ENCODE assay signal across 29 mouse cellular contexts in the genomic region with DNA sequence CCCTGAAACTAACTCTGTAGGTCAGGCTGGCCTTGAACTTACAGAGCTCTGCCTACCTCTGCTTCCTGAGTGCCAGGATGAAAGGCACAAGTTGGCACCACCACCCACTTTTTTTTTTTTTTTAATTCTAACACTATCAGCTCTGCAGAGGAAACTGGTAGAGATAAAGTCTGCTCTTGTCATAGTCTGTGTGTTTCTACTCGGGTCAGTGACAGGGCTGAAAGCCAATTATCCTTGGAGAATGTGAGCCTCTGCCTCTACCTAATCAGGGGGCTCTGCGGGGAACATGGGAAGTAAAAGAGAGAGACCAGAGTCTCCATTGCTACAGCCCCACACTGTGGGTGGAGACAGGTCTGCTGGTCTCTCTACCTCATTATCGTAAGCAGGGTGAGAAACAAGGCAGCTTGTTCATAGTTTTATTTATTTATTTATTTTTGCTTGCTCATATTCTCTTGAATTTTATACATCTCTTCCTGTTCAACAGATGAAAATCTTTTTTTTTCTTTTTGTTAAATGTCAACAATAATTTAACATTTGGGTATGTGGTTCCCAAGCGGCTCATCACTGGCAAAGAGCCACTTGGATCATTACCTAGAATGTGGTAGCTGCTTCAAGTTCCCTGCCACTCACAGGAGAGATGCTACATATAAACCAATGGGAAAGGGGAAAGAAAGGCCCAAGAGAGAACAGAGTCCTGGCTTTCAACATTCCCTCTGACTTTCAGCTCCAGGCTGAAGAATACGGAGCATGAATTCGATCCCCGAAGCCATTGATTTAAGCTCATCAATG. TPM values are rescaled to one million over a fixed set of nuclear protein-coding genes. Genes with fewer than 3 reads are reported as not detected.
DNase-seq lines count a peak whose midpoint lies in the region; ATAC-seq lines count a peak whose summit lies in the region.
"Had no signal": no experiment of that assay in that cellular context is flagged by ENCODE, and none has a peak within 500 bp of the region (broad histone marks: within the 10 kb centered on the region; RNA-seq: fewer than 3 reads in every experiment).

No protein-coding gene starts in this region.

- H3K36me3 ChIP-seq in embryonic facial prominence, embryonic 14.5 days (ENCODE audit: control insufficient read depth, insufficient read depth, low read length), result no peaks in the 10 kb centered on the region
- H3K36me3 ChIP-seq in embryonic facial prominence, embryonic 10.5 days (replicated peaks), result no peaks in the 10 kb centered on the region
- no peaks in the 10 kb centered on the region for H3K36me3 ChIP-seq in heart, embryonic 16.5 days (ENCODE audit: control insufficient read depth, insufficient read depth)
- H3K36me3 ChIP-seq: embryonic facial prominence, embryonic 12.5 days; intestine, embryonic 15.5 days; limb, embryonic 13.5 days; liver, embryonic 13.5 days; midbrain, embryonic 13.5 days; stomach, embryonic 15.5 days had no signal

- no peak overlapping the region for H3K27ac ChIP-seq in embryonic facial prominence, embryonic 14.5 days (replicated peaks; ENCODE audit: low read depth, low read length)
- no peak overlapping the region for H3K27ac ChIP-seq in embryonic facial prominence, embryonic 10.5 days (replicated peaks)
- peak overlapping the region; percentile 44 for H3K27ac ChIP-seq in heart, embryonic 16.5 days (ENCODE audit: low read length)
- H3K27ac ChIP-seq: embryonic facial prominence, embryonic 12.5 days; hindbrain, embryonic 14.5 days; intestine, embryonic 15.5 days; limb, embryonic 13.5 days; liver, embryonic 13.5 days; midbrain, embryonic 13.5 days; stomach, embryonic 15.5 days had no signal

- no peaks in the 10 kb centered on the region for H3K27me3 ChIP-seq in embryonic facial prominence, embryonic 14.5 days (replicated peaks; ENCODE audit: control insufficient read depth, insufficient read depth, low read length)
- H3K27me3 ChIP-seq in embryonic facial prominence, embryonic 10.5 days (replicated peaks; ENCODE audit: low read depth, poor library complexity, severe bottlenecking), result no peaks in the 10 kb centered on the region
- H3K27me3 ChIP-seq in heart, embryonic 16.5 days (ENCODE audit: control insufficient read depth, insufficient read depth, low read length), result no peaks in the 10 kb centered on the region
- H3K27me3 ChIP-seq: embryonic facial prominence, embryonic 12.5 days; intestine, embryonic 15.5 days; limb, embryonic 13.5 days; liver, embryonic 13.5 days; midbrain, embryonic 13.5 days; Patski; stomach, embryonic 15.5 days had no signal

- H3K4me1 ChIP-seq in embryonic facial prominence, embryonic 14.5 days (ENCODE audit: control insufficient read depth, insufficient read depth, low read length), result peaks cover 19% of the 10 kb centered on the region
- H3K4me1 ChIP-seq in embryonic facial prominence, embryonic 10.5 days, result peaks cover 29% of the 10 kb centered on the region
- H3K4me1 ChIP-seq in heart, embryonic 16.5 days (ENCODE audit: control insufficient read depth, insufficient read depth, low read length), result peaks cover 25% of the 10 kb centered on the region

- no peaks in the 10 kb centered on the region for H3K9me3 ChIP-seq in embryonic facial prominence, embryonic 14.5 days (ENCODE audit: control insufficient read depth, low read length)
- no peaks in the 10 kb centered on the region for H3K9me3 ChIP-seq in embryonic facial prominence, embryonic 10.5 days
- H3K9me3 ChIP-seq in heart, embryonic 16.5 days (replicated peaks; ENCODE audit: control insufficient read depth, low read length), result no peaks in the 10 kb centered on the region
- H3K9me3 ChIP-seq: embryonic facial prominence, embryonic 12.5 days; intestine, embryonic 15.5 days; limb, embryonic 13.5 days; liver, embryonic 13.5 days; midbrain, embryonic 13.5 days; stomach, embryonic 15.5 days had no signal

- DNase-seq in embryonic facial prominence, embryonic 14.5 days (ENCODE audit: low spot score), result peak; percentile 68
- no peak for DNase-seq in embryonic facial prominence, embryonic 10.5 days (ENCODE audit: low spot score)
- no peak for DNase-seq in heart, postnatal 4 days
- peak; percentile 65 for DNase-seq in 3T3-L1 (ENCODE audit: low read depth, low spot score)
- DNase-seq in NIH3T3 (ENCODE audit: low read depth), result peak; percentile 51
- no peak for DNase-seq in T-cell, adult 2 months (ENCODE audit: low spot score)
- DNase-seq in right cerebral cortex, postnatal 10 days (ENCODE audit: low spot score in 2 of 2), result no peak
- DNase-seq: cerebellum, postnatal 25 days; heart, postnatal 10 days; kidney, adult 9 months; liver, embryonic 13.5 days; lung, embryonic 14.5 days; lung, postnatal 4 days; right cerebral cortex, postnatal 25 days; thymus, adult 18-20 months; thymus, postnatal 4 days had no signal

- H3K4me3 ChIP-seq in embryonic facial prominence, embryonic 14.5 days (ENCODE audit: low read depth, low read length), result no peak overlapping the region
- no peak overlapping the region for H3K4me3 ChIP-seq in embryonic facial prominence, embryonic 10.5 days
- H3K4me3 ChIP-seq in heart, embryonic 16.5 days (ENCODE audit: low read length), result no peak overlapping the region
- H3K4me3 ChIP-seq: embryonic facial prominence, embryonic 12.5 days; intestine, embryonic 15.5 days; limb, embryonic 13.5 days; liver, embryonic 13.5 days; midbrain, embryonic 13.5 days; stomach, embryonic 15.5 days had no signal

- WGBS in embryonic facial prominence, embryonic 14.5 days, result 53% methylated on average over 7 of the region's 7 CpGs
- WGBS in embryonic facial prominence, embryonic 10.5 days, result 79% methylated on average over 7 of the region's 7 CpGs
- WGBS in heart, embryonic 16.5 days, result 56% methylated on average over 7 of the region's 7 CpGs

- no peak for ATAC-seq in embryonic facial prominence, embryonic 14.5 days (ENCODE audit: low read depth)
- no peak; the same call in 1 of the 2 replicates for ATAC-seq in heart, embryonic 16.5 days (replicated peaks; ENCODE audit: extremely low read depth, insufficient read depth, low FRiP score)
- ATAC-seq: activated CD4-positive, CD25-positive, alpha-beta regulatory T cell, adult 4 months; intestine, embryonic 15.5 days; midbrain, embryonic 13.5 days; Patski had no signal

- H3K9ac ChIP-seq in embryonic facial prominence, embryonic 14.5 days (ENCODE audit: low read depth, low read length), result no peak overlapping the region
- H3K9ac ChIP-seq in heart, embryonic 16.5 days (ENCODE audit: low read length), result no peak overlapping the region
- H3K9ac ChIP-seq: embryonic facial prominence, embryonic 12.5 days; hindbrain, embryonic 14.5 days; intestine, embryonic 15.5 days; limb, embryonic 13.5 days; liver, embryonic 13.5 days; lung, embryonic 14.5 days; midbrain, embryonic 13.5 days; stomach, embryonic 15.5 days had no signal

- H3K4me2 ChIP-seq in embryonic facial prominence, embryonic 14.5 days (ENCODE audit: low read depth, low read length), result no peak overlapping the region
- H3K4me2 ChIP-seq in heart, embryonic 16.5 days (ENCODE audit: low read depth, low read length), result no peak overlapping the region
- H3K4me2 ChIP-seq: embryonic facial prominence, embryonic 12.5 days; hindbrain, embryonic 14.5 days; intestine, embryonic 15.5 days; limb, embryonic 13.5 days; liver, embryonic 13.5 days; lung, embryonic 14.5 days; midbrain, embryonic 13.5 days; stomach, embryonic 15.5 days had no signal

RNA-seq across cellular contexts. Expression of gene Psrc1, which starts 4.6 kb away (rescaled TPM):
- polyA plus RNA-seq in embryonic facial prominence, embryonic 14.5 days (2014; fragmentation: Nextera tagmentation; extraction: Ambion mirVana), result 31.2 and 38.1 TPM in 2 replicates
- 97.9 and 100.0 TPM in 2 replicates for polyA plus RNA-seq in embryonic facial prominence, embryonic 10.5 days (2016; fragmentation: Nextera tagmentation; extraction: Ambion mirVana)
- 21.9 and 23.0 TPM in 2 replicates for polyA plus RNA-seq in heart, embryonic 16.5 days (2015; fragmentation: Nextera tagmentation; extraction: Ambion mirVana)
- total RNA-seq in heart, postnatal 4 days (2021), result 1 to 10 TPM; 6.7 to 8.8 TPM
- total RNA-seq: gastrocnemius, adult 8-10 months had no signal

RNA-seq across cellular contexts. Expression of gene Mybphl, which starts 14.4 kb away (rescaled TPM):
- not detected in 2 replicates for polyA plus RNA-seq in embryonic facial prominence, embryonic 14.5 days (2014; fragmentation: Nextera tagmentation; extraction: Ambion mirVana)
- polyA plus RNA-seq in embryonic facial prominence, embryonic 10.5 days (2016; fragmentation: Nextera tagmentation; extraction: Ambion mirVana), result 0.22 TPM in 1 of 2 replicates, not detected in the other
- 47.6 and 84.1 TPM in 2 replicates for polyA plus RNA-seq in heart, embryonic 16.5 days (2015; fragmentation: Nextera tagmentation; extraction: Ambion mirVana)
- total RNA-seq in heart, postnatal 4 days (2021), result 10 to 100 TPM; 44.7 to 57.2 TPM
- total RNA-seq: adrenal gland, postnatal 4 days; gastrocnemius, adult 8-10 months; granulocyte monocyte progenitor cell, adult 5-6 weeks; left cerebral cortex, postnatal 10 days had no signal
- polyA plus RNA-seq: activated CD4-positive, CD25-positive, alpha-beta regulatory T cell, adult 4 months; intestine, embryonic 15.5 days; limb, embryonic 13.5 days; midbrain, embryonic 13.5 days; Patski; stomach, embryonic 15.5 days had no signal

RNA-seq across cellular contexts. Expression of gene Celsr2, which starts 36.3 kb away (rescaled TPM):
- 11.8 and 13.9 TPM in 2 replicates for polyA plus RNA-seq in embryonic facial prominence, embryonic 14.5 days (2014; fragmentation: Nextera tagmentation; extraction: Ambion mirVana)
- polyA plus RNA-seq in embryonic facial prominence, embryonic 10.5 days (2016; fragmentation: Nextera tagmentation; extraction: Ambion mirVana), result 10.2 and 20.1 TPM in 2 replicates
- 2.7 and 3.9 TPM in 2 replicates for polyA plus RNA-seq in heart, embryonic 16.5 days (2015; fragmentation: Nextera tagmentation; extraction: Ambion mirVana)
- total RNA-seq in heart, postnatal 4 days (2021), result 1 to 10 TPM; 9.0 to 9.5 TPM

Comparison
In these comparisons a context has a peak if more than half of its experiments do, and no peak if none do; other contexts are left out.
1. DNase-seq: peak in embryonic facial prominence, embryonic 14.5 days (single experiment), 3T3-L1 (single experiment) and NIH3T3 (single experiment); none in embryonic facial prominence, embryonic 10.5 days (single experiment), heart, postnatal 4 days (single experiment), T-cell, adult 2 months (single experiment) and right cerebral cortex, postnatal 10 days (0 of 2).
2. RNA of gene Mybphl, which starts 14.4 kb away (polyA plus RNA-seq): 47.6 to 84.1 TPM in heart, embryonic 16.5 days; 0.22 TPM in embryonic facial prominence, embryonic 10.5 days and not detected in embryonic facial prominence, embryonic 14.5 days; every median in the first group is over 10 times any median in the second.